Mouse (Mus musculus) adrenal gland, postnatal 0 days (tissue): ENCODE data around the gene Irgc1. TPM values are rescaled to one million over a fixed set of nuclear protein-coding genes. Genes with fewer than 3 reads are reported as not detected.

Experiments
- polyA plus RNA-seq: library from polyadenylated mRNA; unstranded; fragments of >200 nt; fragmentation: Nextera tagmentation; extraction: Ambion mirVana; gene quantifications from 2 replicates; pipeline ENCODE4 v1.2.1, GENCODE M21; 2015

The Irgc1 gene
- polyA plus RNA-seq, result not detected in 2 replicates

DNA sequence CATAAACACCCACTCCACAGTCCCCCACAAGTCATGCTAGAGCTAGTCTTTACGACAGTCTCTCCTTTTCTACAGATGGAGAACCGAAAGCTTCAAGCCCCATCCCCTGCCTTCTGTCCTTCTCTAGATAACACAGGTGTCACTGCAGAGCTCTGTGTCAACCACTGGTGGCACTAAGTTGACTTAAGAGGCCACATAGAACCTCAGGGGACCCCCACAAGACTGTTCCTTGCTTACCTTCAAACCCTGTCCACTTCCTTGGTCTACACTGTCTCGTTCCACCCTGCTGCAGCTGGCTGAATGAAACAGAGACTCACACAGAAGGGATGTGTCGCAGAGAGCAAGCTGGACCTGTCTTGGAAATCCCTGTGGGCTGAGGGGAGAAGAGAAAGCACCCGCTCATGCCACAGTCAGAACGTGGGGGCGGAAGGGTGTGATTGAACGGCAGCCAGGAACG, at the start of gene Irgc1:
Gene Irgc1 (minus strand): TSS at position 443 of the 457 bp plus-strand sequence.

DNA sequence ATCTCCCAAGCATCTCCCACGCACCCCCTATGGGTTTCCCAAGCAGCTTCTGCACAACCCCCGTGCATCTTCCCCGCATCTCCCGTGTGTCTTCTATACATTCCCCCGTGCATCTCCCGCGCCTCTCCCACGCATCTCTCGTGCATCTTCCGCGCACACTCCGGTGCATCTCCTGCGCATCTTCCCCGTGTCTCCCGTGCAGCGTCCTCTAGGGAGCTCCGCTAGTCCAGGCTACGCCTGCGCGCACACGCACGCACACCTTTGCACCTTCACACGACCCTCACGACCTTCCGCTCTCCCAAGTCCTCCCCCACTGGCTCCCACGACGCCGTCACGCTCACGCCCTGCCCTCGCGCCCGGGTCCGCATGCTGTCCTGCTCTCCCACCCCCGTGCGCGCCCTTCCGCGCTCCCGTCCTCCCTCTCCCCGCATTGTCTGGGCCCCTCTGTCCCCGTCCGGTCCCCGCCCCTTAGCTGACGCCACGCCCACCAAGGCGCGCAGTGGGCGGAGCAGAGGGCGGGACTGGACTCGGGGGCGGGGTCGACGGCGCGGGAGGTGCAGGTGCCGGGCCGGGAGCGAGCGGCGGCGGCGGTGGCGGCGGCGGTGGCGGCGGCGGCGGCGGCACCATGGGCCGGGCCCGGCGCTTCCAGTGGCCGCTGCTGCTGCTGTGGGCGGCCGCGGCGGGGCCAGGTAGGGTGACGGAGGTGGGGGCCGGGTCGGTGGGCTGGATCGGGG, 29.5 kb upstream of the Irgc1 start, which contains the start of gene Cadm4:
Gene Cadm4 (plus strand): TSS at position 550 of the 734 bp plus-strand sequence.

GRCm38 (mm10) chr7:24462388-24463319, 10.6 kb upstream of the Irgc1 start, which contains the start of gene Plaur:
Gene Plaur, plus strand, starts transcription at chr7:24462484.

DNA sequence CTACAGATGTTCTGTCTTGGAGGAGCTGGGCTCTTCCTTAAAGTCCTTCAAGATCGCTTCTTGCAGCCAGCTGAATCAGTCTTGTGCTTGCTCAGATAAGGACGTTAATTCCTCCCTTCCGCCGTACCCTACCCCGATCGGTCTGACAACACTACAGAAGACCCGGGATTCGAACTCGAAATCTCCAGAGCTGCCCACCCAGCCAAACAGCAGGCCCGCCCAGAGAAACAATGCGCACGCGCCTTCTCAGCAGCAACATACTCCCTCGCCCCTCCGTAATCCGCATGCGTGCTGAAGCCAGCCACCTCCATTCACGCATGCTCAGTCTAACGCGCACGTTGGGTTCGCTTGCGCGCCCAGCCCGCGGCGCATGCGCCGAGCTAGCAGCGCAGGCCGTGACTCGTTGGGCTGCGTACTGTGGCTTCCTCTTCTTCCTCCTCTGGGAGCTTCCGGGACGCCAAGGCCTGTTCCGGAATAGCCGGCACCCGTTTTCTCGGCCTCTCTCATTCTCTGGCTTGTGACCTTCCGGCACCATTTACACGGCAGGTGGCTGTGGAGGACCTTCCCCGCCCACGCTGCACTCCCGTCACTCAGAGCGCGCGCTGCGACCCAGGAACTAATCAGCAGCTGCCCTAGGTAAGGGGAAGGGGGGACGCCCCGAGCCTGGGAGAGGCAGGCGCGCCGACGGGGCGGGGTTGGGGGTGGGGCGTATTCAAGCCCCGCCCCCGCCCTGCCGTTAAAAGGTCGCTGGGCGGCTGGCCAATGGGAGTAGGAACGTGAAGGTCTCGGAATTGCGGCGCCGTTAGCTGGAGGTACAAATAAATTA, 52.6 kb downstream of the Irgc1 start, which contains the start of gene Smg9:
Gene Smg9 (plus strand): TSS at position 364 of the 826 bp plus-strand sequence.

Other genes starting within 250 kb of the Irgc1 start
- gene Zfp111, start 240.9 kb downstream of the Irgc1 start, polyA plus RNA-seq, result 5.0 and 6.0 TPM in 2 replicates
- gene Zfp109, start 214.7 kb downstream of the Irgc1 start, polyA plus RNA-seq, result 0.95 and 1.1 TPM in 2 replicates
- gene Zfp108, start 197.5 kb downstream of the Irgc1 start, polyA plus RNA-seq, result 2.1 and 2.6 TPM in 2 replicates
- 4.0 and 5.2 TPM in 2 replicates for gene Zfp93, start 181.9 kb downstream of the Irgc1 start, polyA plus RNA-seq
- gene Zfp61, start 151.1 kb downstream of the Irgc1 start, polyA plus RNA-seq, result 12.2 and 18.2 TPM in 2 replicates
- gene Zfp94, start 135.6 kb downstream of the Irgc1 start, polyA plus RNA-seq, result 6.7 and 7.9 TPM in 2 replicates
- gene Tescl, start 118.4 kb downstream of the Irgc1 start, polyA plus RNA-seq, result 0.14 TPM in 1 of 2 replicates, not detected in the other
- gene Lypd5, start 103.1 kb downstream of the Irgc1 start, polyA plus RNA-seq, result 0.14 TPM in 1 of 2 replicates, not detected in the other
- 3.2 and 7.2 TPM in 2 replicates for gene Kcnn4, start 82.0 kb downstream of the Irgc1 start, polyA plus RNA-seq
- gene Smg9, start 52.7 kb downstream of the Irgc1 start, polyA plus RNA-seq, result 11.1 and 18.4 TPM in 2 replicates
- gene Plaur, start 10.2 kb upstream of the Irgc1 start, polyA plus RNA-seq, result 9.6 and 13.0 TPM in 2 replicates
- gene Cadm4, start 29.7 kb upstream of the Irgc1 start, polyA plus RNA-seq, result 5.0 and 8.1 TPM in 2 replicates
- 24.2 and 36.0 TPM in 2 replicates for gene Zfp428, start 54.7 kb upstream of the Irgc1 start, polyA plus RNA-seq
- 0.11 TPM in 1 of 2 replicates, not detected in the other for gene AC161166.1, start 60.2 kb upstream of the Irgc1 start, polyA plus RNA-seq
- 5.6 and 6.5 TPM in 2 replicates for gene Irgq, start 78.4 kb upstream of the Irgc1 start, polyA plus RNA-seq
- 0.28 and 0.41 TPM in 2 replicates for gene Pinlyp, start 93.8 kb upstream of the Irgc1 start, polyA plus RNA-seq
- 35.5 and 44.2 TPM in 2 replicates for gene Xrcc1, start 94.0 kb upstream of the Irgc1 start, polyA plus RNA-seq
- 20.5 and 25.9 TPM in 2 replicates for gene Ethe1, start 135.2 kb upstream of the Irgc1 start, polyA plus RNA-seq
- gene Zfp575, start 135.3 kb upstream of the Irgc1 start, polyA plus RNA-seq, result 2.8 and 5.6 TPM in 2 replicates
- 0.30 and 0.36 TPM in 2 replicates for gene Phldb3, start 158.5 kb upstream of the Irgc1 start, polyA plus RNA-seq
- 1.6 and 2.0 TPM in 2 replicates for gene Lypd3, start 184.3 kb upstream of the Irgc1 start, polyA plus RNA-seq
- gene Tex101, start 224.4 kb upstream of the Irgc1 start, polyA plus RNA-seq, result not detected in 2 replicates